Mouse (Mus musculus): ENCODE measurements around the gene Thsd4. TPM values are rescaled to one million over a fixed set of nuclear protein-coding genes. Genes with fewer than 3 reads are reported as not detected.

Thsd4 gene
- polyA plus RNA-seq, 1 experiment from 2014 or later = 13.6 TPM

DNA sequence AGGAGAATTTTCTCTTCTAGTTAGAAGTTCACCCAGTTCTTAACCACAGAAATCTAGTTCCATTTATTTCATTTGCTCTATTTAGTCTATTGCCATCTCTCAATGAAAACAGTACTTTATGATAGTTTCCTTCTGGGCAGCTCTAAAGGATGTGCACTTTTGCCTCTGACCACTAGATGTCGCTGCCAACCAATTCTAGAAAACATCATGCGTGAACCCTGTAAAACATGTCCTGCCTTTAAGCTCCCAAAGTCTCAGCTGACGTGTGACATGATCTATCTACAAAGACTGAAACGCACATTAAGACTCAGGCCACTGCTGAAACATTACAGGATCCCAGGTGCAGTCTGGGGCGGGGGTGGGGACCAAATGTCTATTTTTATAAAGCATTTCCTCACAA lies 276.9 kb downstream of the Thsd4 start:
- 2% methylated on average over 5 of the region's 5 CpGs for WGBS
- ATAC-seq (ENCODE audit: insufficient number of reproducible peaks, insufficient read depth, low FRiP score, low TSS enrichment, low read depth) = no peak
- H3K9ac ChIP-seq = no peak overlapping the region

DNA sequence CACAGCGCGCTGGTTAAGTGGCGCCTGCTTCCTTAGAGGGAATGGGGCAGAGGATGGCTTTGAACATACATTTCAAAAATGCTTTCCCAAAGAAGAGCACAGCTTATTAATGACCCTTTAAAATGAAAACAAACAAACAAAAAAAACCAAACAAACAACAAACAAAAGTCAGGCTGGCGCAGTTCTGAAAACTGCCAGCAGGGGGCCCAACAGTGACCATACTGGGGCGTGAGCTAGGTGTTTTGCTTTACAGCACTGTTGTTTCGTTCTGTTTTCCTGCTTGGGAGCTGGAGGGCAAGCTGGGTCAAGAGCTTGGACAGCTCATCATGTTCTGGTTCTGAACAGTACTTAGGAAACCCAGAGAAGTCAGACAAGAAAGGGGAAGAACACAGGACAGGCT lies 278.3 kb downstream of the Thsd4 start:
- Histone ChIP-seq H3K4me3 (no peak overlapping the region), H3K27me3 (0 out of 2 replicates have a peak, but pooled peaks cover 6% of the 10 kb centered on the region), H3K27ac (no peak overlapping the region), H3K4me1 (no peaks in the 10 kb centered on the region), H3K9me3 (no peaks in the 10 kb centered on the region), H3K36me3 (no peaks in the 10 kb centered on the region), H3K9ac (no peak overlapping the region), H3K4me2 (no peak overlapping the region)
- WGBS = 57% methylated on average over 6 of the region's 6 CpGs
- no peak for ATAC-seq (ENCODE audit: insufficient number of reproducible peaks, insufficient read depth, low FRiP score, low TSS enrichment, low read depth)

More for the DNA sequence above, 276.9 kb downstream of the Thsd4 start:
- Histone ChIP-seq H3K27ac (no peak overlapping the region), H3K9me3 (no peaks in the 10 kb centered on the region), H3K4me1 (no peaks in the 10 kb centered on the region), H3K4me3 (no peak overlapping the region), H3K4me2 (no peak overlapping the region), H3K27me3 (0 out of 2 replicates have a peak, but pooled peaks cover 6% of the 10 kb centered on the region), H3K36me3 (no peaks in the 10 kb centered on the region)

DNA sequence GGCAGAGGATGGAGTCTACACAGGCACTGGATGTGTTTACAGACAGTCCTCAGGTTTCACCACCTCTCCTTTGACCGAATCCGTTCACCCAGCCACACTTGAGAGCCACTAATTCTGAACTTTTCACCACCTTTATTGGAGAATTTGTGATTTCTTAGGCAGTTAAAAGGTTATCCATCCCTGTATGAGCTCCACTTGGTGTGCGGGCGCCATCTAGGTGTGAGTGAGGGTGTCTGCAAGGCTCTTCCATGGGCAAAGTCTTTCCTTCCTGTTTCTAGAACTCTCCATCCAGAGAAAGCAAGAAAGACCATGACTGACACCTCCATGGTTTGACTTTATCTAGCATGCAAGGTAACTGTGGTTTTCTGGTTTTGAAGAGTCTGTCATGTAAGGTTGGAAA lies 284.2 kb downstream of the Thsd4 start:
- no peak for ATAC-seq (ENCODE audit: insufficient number of reproducible peaks, insufficient read depth, low FRiP score, low TSS enrichment, low read depth)
- 31% methylated on average over 4 of the region's 4 CpGs for WGBS
- H3K27me3 ChIP-seq = no peaks in the 10 kb centered on the region; the same call in 1 of the 2 replicates

DNA sequence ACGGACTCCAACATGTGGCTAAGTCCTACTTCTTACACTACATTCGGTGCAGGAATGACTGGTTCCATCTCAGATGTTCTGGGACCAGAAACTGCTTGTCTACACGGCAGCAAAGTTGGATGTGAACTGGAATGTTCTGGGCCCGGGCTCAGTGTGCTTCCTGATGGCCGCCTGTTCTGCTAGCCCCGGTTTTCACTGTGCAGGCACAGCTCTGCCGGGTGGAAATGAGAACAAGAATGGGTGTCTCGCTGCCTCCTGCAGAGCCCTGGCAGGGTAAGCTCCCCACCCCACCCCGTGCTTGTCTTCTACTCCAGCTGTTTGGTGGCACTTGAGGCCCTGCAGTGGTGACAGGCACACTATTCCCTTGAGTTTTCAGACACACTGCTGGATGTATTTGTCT lies 285.7 kb downstream of the Thsd4 start:
- Histone ChIP-seq H3K9ac (no peak overlapping the region), H3K27me3 (no peaks in the 10 kb centered on the region; the same call in 1 of the 2 replicates), H3K9me3 (no peaks in the 10 kb centered on the region), H3K4me3 (no peak overlapping the region), H3K27ac (no peak overlapping the region), H3K4me1 (peaks cover 49% of the 10 kb centered on the region), H3K36me3 (no peaks in the 10 kb centered on the region), H3K4me2 (no peak overlapping the region)
- WGBS = 60% methylated on average over 9 of the region's 9 CpGs
- ATAC-seq (ENCODE audit: insufficient number of reproducible peaks, insufficient read depth, low FRiP score, low TSS enrichment, low read depth) = no peak

More for the DNA sequence above, 284.2 kb downstream of the Thsd4 start:
- Histone ChIP-seq H3K4me2 (no peak overlapping the region), H3K9ac (no peak overlapping the region), H3K4me3 (no peak overlapping the region), H3K36me3 (no peaks in the 10 kb centered on the region), H3K4me1 (peaks cover 36% of the 10 kb centered on the region), H3K27ac (no peak overlapping the region), H3K9me3 (no peaks in the 10 kb centered on the region)

DNA sequence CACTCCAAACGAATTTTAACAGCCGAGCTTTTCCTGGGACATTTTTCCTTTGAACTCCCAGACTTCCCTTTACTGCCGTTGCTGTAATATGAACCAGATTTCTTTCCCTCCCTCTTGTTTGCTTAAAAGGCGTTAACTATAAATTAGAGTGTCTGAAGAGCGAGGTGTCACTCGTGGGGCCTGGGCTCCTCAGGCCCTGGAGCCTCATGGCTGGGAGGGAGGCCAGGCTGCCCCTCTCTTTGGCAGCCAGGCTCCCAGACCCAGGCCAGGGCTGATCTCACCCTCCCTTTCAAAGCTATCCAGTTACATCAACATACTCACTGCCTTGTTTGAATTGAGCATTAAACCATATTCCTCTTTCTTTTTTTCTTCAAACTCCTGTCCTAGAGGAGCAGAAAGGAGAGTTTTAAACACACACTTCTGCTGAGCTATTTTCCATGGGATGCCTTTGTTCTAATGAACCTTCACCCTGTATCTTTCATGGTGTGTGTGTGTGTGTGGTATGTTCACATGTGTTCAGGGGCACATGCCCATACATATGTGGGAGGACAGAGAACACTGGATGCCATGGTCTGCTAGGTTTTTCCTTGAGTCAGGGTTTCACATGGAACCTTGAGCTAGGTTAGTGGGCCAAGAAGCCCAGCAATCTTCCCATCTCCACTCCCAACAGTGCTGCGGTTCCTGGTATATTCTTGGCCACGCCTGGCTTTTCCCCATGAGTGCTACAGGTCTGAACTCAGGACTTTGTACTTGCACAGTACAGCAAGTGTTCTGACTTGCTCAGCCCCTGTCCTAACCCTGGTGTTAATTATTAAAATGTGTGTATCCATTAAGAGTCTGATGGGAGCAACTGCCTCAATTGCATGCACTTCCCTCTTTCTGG lies 287.4 kb downstream of the Thsd4 start:
- peaks cover 58% of the 10 kb centered on the region for H3K4me1 ChIP-seq
- WGBS = 23% methylated on average over 8 of the region's 8 CpGs

DNA sequence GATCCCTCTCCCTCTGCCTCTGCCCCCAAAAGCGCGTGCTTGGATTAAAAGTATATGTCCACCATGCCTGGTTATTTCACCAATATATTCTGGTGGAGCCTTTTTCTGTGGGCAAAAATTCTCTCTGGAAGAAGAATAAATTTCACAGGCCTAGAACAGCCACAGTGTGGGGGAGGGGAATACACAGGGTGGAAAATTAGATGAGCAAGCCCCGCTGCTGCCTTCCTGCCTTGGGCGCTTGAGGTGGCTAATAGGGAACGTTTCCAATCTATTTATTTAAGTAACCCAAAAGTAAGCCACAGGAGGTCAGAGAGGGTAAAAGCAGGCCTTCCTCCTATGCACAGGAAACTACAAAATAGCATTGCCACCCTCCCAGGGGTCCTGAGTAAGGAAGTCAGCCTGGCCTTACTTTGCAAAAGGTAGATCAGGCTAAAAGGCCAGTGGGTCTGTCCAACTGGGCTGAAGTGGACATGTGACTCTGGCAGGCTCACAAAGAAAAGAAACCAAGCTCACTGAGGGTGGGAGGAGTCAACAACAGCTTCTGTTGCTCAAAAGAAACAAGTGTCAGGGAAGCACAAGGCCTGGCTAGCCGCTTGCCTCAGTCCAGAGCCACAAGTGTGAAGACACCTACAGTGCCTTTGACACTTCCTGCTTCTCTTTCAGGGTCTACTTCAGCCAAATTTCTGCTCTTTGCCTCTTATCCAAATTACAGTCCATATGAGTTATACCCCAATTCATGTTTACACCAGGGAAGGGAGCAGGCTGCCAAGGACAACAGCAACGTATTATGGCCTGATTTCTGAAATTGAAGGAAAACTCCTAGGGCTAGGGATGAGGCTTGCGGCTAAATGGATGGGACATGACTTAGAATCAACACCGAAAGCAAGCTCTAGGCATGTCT lies 289.6 kb downstream of the Thsd4 start:
- Histone ChIP-seq H3K4me2 (no peak overlapping the region), H3K9ac (no peak overlapping the region), H3K4me3 (no peak overlapping the region), H3K36me3 (no peaks in the 10 kb centered on the region), H3K4me1 (peaks cover 65% of the 10 kb centered on the region), H3K27ac (peak overlapping the region; percentile 71), H3K9me3 (no peaks in the 10 kb centered on the region), H3K27me3 (no peaks in the 10 kb centered on the region; the same call in 1 of the 2 replicates)
- no peak for ATAC-seq (ENCODE audit: insufficient number of reproducible peaks, insufficient read depth, low FRiP score, low TSS enrichment, low read depth)
- WGBS = 65% methylated on average over 9 of the region's 9 CpGs

More for the DNA sequence above, 287.4 kb downstream of the Thsd4 start:
- Histone ChIP-seq H3K36me3 (no peaks in the 10 kb centered on the region), H3K9me3 (no peaks in the 10 kb centered on the region), H3K27me3 (no peaks in the 10 kb centered on the region; the same call in 1 of the 2 replicates), H3K4me3 (no peak overlapping the region), H3K27ac (peak overlapping the region; percentile 89), H3K4me2 (no peak overlapping the region), H3K9ac (peak overlapping the region; percentile 40; the same call in 1 of the 2 replicates)
- ATAC-seq (ENCODE audit: insufficient number of reproducible peaks, insufficient read depth, low FRiP score, low TSS enrichment, low read depth) = peak; percentile 73

DNA sequence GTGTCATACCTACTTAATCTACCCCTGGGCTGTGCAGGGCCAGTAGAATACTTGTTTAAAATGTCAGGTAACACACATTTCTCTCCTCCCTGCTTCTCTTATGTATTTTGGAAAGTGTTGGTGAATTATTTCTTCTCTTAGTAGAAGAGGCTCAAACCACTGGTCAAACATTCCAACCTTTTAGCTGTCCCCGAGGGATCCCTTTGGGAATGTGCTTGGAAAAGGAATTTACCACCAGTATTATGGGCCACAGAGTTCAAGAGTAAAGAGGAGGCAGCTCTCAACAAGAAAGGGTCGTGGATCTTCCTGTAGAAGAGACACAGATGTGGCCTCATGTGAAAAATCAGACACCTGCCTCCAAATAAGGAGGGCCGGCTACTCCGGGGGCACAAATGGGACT lies 292.4 kb downstream of the Thsd4 start:
- 82% methylated on average over 4 of the region's 4 CpGs for WGBS
- ATAC-seq (ENCODE audit: insufficient number of reproducible peaks, insufficient read depth, low FRiP score, low TSS enrichment, low read depth) = no peak
- Histone ChIP-seq H3K9ac (no peak overlapping the region), H3K27ac (no peak overlapping the region), H3K4me1 (peaks cover 72% of the 10 kb centered on the region), H3K36me3 (no peaks in the 10 kb centered on the region), H3K4me3 (no peak overlapping the region), H3K9me3 (no peaks in the 10 kb centered on the region), H3K27me3 (no peaks in the 10 kb centered on the region; the same call in 1 of the 2 replicates), H3K4me2 (no peak overlapping the region)

DNA sequence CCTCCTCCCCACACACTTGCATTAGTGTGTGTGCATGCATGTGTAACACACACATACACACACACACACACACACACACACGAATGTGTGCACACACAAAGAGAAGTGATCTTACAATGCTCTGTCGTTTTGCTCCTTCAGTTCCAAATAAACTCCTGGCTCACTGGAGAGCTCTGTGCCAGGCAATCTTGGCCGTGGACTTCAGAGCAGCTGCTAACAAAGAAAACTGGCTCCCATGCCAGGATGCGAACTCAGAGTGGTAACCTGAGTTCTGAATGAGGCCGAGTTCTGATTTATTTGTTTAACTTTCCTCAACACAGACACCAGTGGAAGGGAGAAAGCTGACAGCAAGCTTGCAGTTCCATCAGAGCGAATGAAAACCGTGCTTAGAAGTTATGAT lies 294.1 kb downstream of the Thsd4 start:
- H3K4me1 ChIP-seq = peaks cover 68% of the 10 kb centered on the region
- peak overlapping the region; percentile 53 for H3K27ac ChIP-seq
- no peak for ATAC-seq (ENCODE audit: insufficient number of reproducible peaks, insufficient read depth, low FRiP score, low TSS enrichment, low read depth)
- no peak overlapping the region for H3K4me3 ChIP-seq
- no peaks in the 10 kb centered on the region for H3K9me3 ChIP-seq
- H3K27me3 ChIP-seq = no peaks in the 10 kb centered on the region
- no peak overlapping the region for H3K9ac ChIP-seq
- no peaks in the 10 kb centered on the region for H3K36me3 ChIP-seq
- H3K4me2 ChIP-seq = no peak overlapping the region
- 66% methylated on average over 7 of the region's 7 CpGs for WGBS

DNA sequence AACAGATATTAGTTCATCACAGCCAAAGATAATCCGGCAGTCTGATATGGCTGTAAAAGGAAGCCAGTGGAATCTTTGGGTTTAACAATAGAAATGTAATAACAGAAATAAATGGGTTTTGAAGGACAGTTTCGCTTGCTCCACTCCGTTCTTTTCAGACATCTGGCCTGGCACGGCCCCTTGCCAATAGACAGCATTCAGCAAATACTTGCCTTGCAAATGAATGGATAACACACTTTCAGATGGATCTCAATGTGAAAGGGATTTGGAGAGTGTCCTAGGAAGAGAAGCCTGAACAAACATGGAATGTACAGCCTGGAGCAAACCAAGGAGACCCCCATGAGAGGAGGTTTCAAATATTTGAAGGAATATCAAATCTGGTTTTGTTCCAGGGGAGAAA lies 295.2 kb downstream of the Thsd4 start:
- peaks cover 57% of the 10 kb centered on the region for H3K4me1 ChIP-seq
- peak overlapping the region; percentile 53 for H3K27ac ChIP-seq
- no peak overlapping the region for H3K4me3 ChIP-seq
- peak overlapping the region; percentile 29 for H3K4me2 ChIP-seq
- no peaks in the 10 kb centered on the region for H3K27me3 ChIP-seq
- no peaks in the 10 kb centered on the region for H3K9me3 ChIP-seq
- H3K36me3 ChIP-seq = no peaks in the 10 kb centered on the region
- 47% methylated on average over 4 of the region's 4 CpGs for WGBS
- no peak for ATAC-seq (ENCODE audit: insufficient number of reproducible peaks, insufficient read depth, low FRiP score, low TSS enrichment, low read depth)
- H3K9ac ChIP-seq = no peak overlapping the region

DNA sequence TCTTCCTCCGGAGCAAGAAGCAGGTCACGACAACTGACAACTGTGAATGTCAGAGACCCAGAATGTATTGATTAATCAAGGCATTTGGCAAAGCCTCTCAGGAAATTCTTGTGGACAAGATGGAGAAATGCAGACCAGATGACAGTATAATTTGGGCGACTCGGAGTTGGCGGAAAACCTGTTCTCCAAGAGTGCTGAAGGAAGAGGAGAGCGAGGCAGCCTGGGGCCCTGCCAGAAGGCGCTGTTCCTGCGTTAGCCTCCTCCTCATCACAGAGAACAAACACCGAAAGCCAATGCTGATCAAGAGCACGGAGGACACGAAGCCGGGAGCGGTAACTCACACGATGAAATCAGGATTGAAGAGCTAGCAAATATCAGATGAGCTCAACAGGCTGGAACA lies 295.7 kb downstream of the Thsd4 start:
- Histone ChIP-seq H3K9me3 (no peaks in the 10 kb centered on the region), H3K9ac (no peak overlapping the region), H3K4me1 (peaks cover 53% of the 10 kb centered on the region), H3K4me2 (peak overlapping the region; percentile 29), H3K36me3 (no peaks in the 10 kb centered on the region), H3K27me3 (no peaks in the 10 kb centered on the region), H3K4me3 (no peak overlapping the region), H3K27ac (peak overlapping the region; percentile 53)
- WGBS = 22% methylated on average over 14 of the region's 14 CpGs
- 0 out of 2 replicates have a peak, but pooled peaks have one; percentile 39 for ATAC-seq (ENCODE audit: insufficient number of reproducible peaks, insufficient read depth, low FRiP score, low TSS enrichment, low read depth)

DNA sequence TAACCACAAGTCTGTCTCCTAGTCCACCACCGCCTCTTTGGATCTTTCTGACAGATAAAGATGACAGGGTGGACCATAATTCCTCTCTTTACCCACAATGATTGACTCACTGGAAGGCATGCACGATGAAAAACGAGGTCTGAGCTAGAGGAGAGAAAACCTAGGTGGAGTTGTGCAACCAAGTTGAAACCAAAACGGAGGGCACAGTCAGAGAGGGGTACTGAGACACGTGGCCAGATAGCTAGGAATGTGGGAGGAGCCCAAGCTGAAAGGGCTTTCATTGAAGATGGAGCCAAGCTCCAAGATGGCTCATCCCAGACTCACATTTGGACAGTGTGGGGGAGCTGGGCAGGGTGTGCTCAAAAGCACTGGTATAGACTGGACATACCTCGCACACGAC lies 296.4 kb downstream of the Thsd4 start:
- Histone ChIP-seq H3K27ac (peak overlapping the region; percentile 53), H3K4me3 (no peak overlapping the region), H3K4me1 (peaks cover 51% of the 10 kb centered on the region), H3K36me3 (no peaks in the 10 kb centered on the region), H3K4me2 (no peak overlapping the region), H3K27me3 (no peaks in the 10 kb centered on the region), H3K9ac (no peak overlapping the region), H3K9me3 (no peaks in the 10 kb centered on the region)
- ATAC-seq (ENCODE audit: insufficient number of reproducible peaks, insufficient read depth, low FRiP score, low TSS enrichment, low read depth) = no peak
- 67% methylated on average over 7 of the region's 7 CpGs for WGBS
